Mouse (Mus musculus): ENCODE measurements at regions not wholly inside any gene's neighbourhood (a gene's known extent, or its start where the extent isn't known, plus 50 kb on each side); places are given as distances from the start of the nearest gene placed in this dataset.

DNA sequence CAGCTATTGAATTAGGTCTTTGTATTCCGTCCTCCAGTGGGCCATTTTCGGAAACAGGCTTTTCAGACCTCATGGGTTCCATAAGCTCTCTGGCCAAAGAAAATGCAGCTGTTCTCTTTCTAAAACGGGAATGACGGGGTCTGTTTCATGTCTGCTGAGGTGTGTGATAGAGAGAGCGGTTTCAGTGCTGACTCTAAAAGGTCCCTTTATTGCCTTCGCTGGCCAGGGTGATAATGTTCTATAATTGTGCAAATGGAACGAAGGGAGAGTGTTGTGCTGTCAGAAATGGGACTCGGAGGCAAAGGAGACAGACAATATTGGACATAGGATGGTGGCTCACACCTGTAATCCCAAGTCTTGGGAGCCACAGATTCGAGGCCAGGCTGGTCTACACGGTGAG lies 53.5 kb upstream of the Osbpl8 start:
- no peak for TF ChIP-seq CTCF (IDR thresholded peaks at IDR 0.05; ENCODE audit: low read depth)
- DNase-seq: no peak

DNA sequence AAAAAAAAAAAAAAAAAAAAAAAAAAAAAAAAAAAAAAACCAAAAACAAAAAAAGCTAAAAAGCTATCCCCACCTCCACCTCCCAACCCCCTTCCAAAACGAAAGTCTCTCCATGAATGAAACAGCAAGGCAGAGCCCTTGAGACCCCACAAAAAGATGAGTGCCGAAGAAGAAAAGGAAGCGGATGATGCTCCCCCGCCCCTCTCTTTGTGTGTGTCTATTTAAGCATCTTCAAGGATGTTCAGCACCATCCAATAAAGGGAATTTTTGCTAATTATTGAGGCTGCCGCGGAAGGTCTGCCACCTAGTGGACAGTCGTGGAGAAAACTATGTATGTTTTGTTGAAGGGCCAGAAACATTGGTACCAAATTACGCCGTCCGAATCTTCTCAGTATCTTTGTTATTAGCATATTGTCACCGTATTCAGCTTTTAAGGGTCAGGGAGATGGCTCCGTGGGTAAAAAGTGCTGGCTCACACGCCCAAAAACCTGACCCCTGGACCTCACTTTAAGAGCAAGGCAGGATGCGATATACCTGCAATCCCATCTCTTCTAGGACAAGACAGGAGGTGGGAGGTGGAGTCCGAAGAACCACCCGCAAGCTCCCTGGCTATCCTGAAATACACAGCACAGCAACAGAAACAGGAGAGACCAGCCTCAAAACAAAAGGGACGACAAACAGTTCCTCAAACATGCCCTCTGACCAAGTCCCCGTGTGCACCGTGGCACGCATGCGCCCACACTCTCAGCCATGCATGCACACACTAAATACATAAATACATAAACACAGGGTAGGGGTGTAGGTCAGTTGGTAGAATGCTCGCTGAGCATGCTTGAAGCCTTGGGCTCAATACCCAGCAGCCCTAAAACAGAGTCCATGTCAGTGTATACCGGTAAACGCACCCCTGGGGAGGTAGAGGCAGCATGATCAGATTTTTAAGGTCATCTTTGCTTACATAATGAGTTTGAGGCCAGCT lies 55.6 kb upstream of the Osbpl8 start:
- peak overlapping the region; percentile 5; the same call in 1 of the 2 replicates for H3K4me2 ChIP-seq
- DNase-seq (peak; percentile 89), ATAC-seq (ENCODE audit: insufficient read depth) (peak; percentile 38; the same call in 1 of the 2 replicates)
- 42% methylated on average over 24 of the region's 24 CpGs for WGBS
- H3K27ac ChIP-seq (ENCODE audit: low read depth): no peak overlapping the region
- no peaks in the 10 kb centered on the region for H3K36me3 ChIP-seq (ENCODE audit: insufficient read depth)
- TF ChIP-seq CTCF (IDR thresholded peaks at IDR 0.05; ENCODE audit: low read depth): peak; percentile 78
- H3K9me3 ChIP-seq (ENCODE audit: low read depth, low read length): no peaks in the 10 kb centered on the region
- H3K9ac ChIP-seq: no peak overlapping the region
- no peak overlapping the region for H3K4me3 ChIP-seq (ENCODE audit: low read depth, low read length)
- H3K27me3 ChIP-seq (ENCODE audit: insufficient read depth, low read length): no peaks in the 10 kb centered on the region
- H3K4me1 ChIP-seq (ENCODE audit: insufficient read depth): no peaks in the 10 kb centered on the region

More for the DNA sequence above, 53.5 kb upstream of the Osbpl8 start:
- H3K36me3 ChIP-seq (ENCODE audit: insufficient read depth): no peaks in the 10 kb centered on the region
- H3K4me2 ChIP-seq: no peak overlapping the region
- H3K27me3 ChIP-seq (ENCODE audit: insufficient read depth, low read length): no peaks in the 10 kb centered on the region
- H3K4me1 ChIP-seq (ENCODE audit: insufficient read depth): no peaks in the 10 kb centered on the region
- H3K27ac ChIP-seq (ENCODE audit: low read depth): no peak overlapping the region
- no peak overlapping the region for H3K9ac ChIP-seq
- no peaks in the 10 kb centered on the region for H3K9me3 ChIP-seq (ENCODE audit: low read depth, low read length)
- no peak overlapping the region for H3K4me3 ChIP-seq (ENCODE audit: low read depth, low read length)
- ATAC-seq (ENCODE audit: insufficient read depth): no peak
- WGBS: 70% methylated on average over 10 of the region's 10 CpGs

DNA sequence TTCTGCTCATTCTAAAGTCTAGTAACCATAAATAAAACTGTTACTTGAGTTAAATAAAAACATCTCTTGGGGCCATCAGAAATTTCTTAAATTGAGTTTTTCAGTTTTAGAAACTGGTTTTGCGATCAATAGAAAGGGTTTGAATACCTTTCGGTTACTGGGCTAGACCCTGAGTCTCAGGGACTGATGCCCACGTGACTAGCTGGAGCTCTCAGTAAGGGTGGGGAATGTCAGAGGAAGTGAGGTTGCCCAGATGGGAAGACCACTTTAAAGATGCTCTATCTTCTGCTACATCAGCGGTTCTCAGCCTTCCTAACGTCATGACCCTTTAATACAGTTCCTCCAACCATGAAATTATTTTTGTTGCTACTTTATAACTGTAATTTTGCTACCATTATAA lies 56.7 kb upstream of the Osbpl8 start:
- Histone ChIP-seq H3K4me2 (no peak overlapping the region), H3K4me1 (ENCODE audit: insufficient read depth) (no peaks in the 10 kb centered on the region), H3K9ac (no peak overlapping the region), H3K9me3 (ENCODE audit: low read depth, low read length) (no peaks in the 10 kb centered on the region), H3K27me3 (ENCODE audit: insufficient read depth, low read length) (no peaks in the 10 kb centered on the region), H3K27ac (ENCODE audit: low read depth) (no peak overlapping the region), H3K4me3 (ENCODE audit: low read depth, low read length) (no peak overlapping the region), H3K36me3 (ENCODE audit: insufficient read depth) (no peaks in the 10 kb centered on the region)
- TF ChIP-seq CTCF (IDR thresholded peaks at IDR 0.05; ENCODE audit: low read depth): no peak
- WGBS: 81% methylated on average over 5 of the region's 5 CpGs
- DNase-seq (no peak), ATAC-seq (ENCODE audit: insufficient read depth) (no peak)

DNA sequence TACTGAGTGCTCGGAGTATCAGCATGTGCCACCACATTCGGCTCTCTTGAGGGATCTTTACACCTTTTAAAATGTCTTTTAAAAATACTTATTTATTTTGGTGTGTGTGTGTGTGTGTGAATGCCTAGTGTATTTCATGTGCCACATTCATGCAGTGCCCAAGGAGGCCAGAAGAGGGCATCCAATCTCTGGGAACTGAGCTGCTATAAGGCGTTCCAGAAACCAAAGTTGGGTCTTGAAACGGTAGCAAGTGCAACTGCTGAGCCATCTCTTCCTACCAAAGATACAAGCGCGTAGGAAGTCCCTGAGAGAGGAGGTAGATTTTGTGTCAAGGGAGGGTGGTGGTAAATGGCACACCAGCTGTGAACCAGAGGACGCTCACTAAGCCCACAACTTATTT lies 57.2 kb upstream of the Osbpl8 start:
- 68% methylated on average over 7 of the region's 7 CpGs for WGBS
- Histone ChIP-seq H3K9me3 (ENCODE audit: low read depth, low read length) (no peaks in the 10 kb centered on the region), H3K4me1 (ENCODE audit: insufficient read depth) (no peaks in the 10 kb centered on the region), H3K9ac (no peak overlapping the region), H3K27me3 (ENCODE audit: insufficient read depth, low read length) (no peaks in the 10 kb centered on the region), H3K4me3 (ENCODE audit: low read depth, low read length) (no peak overlapping the region), H3K4me2 (no peak overlapping the region), H3K27ac (ENCODE audit: low read depth) (no peak overlapping the region), H3K36me3 (ENCODE audit: insufficient read depth) (no peaks in the 10 kb centered on the region)
- TF ChIP-seq CTCF (IDR thresholded peaks at IDR 0.05; ENCODE audit: low read depth): peak; percentile 66
- ATAC-seq (ENCODE audit: insufficient read depth) (no peak), DNase-seq (peak; percentile 67)

DNA sequence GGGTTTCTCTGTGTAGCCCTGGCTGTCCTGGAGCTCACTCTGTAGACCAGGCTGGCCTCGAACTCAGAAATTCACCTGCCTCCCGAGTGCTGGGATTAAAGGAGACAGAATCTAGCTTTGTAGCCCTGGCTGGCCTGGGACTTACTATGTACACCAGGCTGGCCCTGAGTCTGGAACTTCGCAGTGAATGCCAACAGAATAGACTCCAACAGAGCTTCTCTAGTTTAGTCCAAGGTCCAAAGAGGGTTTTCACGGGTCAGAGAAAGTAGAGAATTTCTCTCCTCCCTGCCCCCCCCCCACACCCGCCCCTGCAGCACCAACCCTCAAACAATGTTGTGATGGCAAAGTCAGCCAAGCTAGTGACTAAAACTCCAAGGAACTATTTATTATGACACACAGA lies 58.1 kb upstream of the Osbpl8 start:
- H3K27ac ChIP-seq (ENCODE audit: low read depth): no peak overlapping the region
- H3K4me2 ChIP-seq: no peak overlapping the region
- ATAC-seq (ENCODE audit: insufficient read depth) (no peak), DNase-seq (no peak)
- H3K36me3 ChIP-seq (ENCODE audit: insufficient read depth): no peaks in the 10 kb centered on the region
- no peak overlapping the region for H3K9ac ChIP-seq
- TF ChIP-seq CTCF (IDR thresholded peaks at IDR 0.05; ENCODE audit: low read depth): no peak
- no peaks in the 10 kb centered on the region for H3K27me3 ChIP-seq (ENCODE audit: insufficient read depth, low read length)
- no peak overlapping the region for H3K4me3 ChIP-seq (ENCODE audit: low read depth, low read length)
- H3K4me1 ChIP-seq (ENCODE audit: insufficient read depth): no peaks in the 10 kb centered on the region
- WGBS: 76% methylated on average over 5 of the region's 5 CpGs
- H3K9me3 ChIP-seq (ENCODE audit: low read depth, low read length): no peaks in the 10 kb centered on the region

DNA sequence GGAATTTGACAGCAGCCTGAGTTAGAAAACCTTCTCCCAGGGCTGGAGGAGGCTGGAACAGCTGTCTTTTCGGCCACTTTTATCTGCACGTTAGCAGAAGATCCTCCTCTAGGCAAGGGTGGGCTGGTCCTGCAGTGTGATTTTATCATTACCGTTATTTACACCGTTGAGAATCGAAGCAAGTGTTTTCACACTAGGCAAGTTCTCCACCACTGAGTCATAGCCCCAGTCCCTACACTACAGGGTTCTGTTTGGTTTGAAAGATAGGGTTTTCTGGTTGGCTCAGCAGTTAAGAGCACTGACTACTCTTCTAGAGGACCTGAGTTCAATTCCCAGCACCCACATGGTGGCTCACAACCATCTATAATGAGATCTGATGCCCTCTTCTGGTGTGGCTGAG lies 58.9 kb upstream of the Osbpl8 start:
- 79% methylated on average over 5 of the region's 5 CpGs for WGBS
- no peaks in the 10 kb centered on the region for H3K36me3 ChIP-seq (ENCODE audit: insufficient read depth)
- DNase-seq (no peak), ATAC-seq (ENCODE audit: insufficient read depth) (no peak)
- no peak overlapping the region for H3K27ac ChIP-seq (ENCODE audit: low read depth)
- no peak for TF ChIP-seq CTCF (IDR thresholded peaks at IDR 0.05; ENCODE audit: low read depth)
- no peak overlapping the region for H3K4me3 ChIP-seq (ENCODE audit: low read depth, low read length)
- H3K4me1 ChIP-seq (ENCODE audit: insufficient read depth): no peaks in the 10 kb centered on the region
- no peak overlapping the region for H3K4me2 ChIP-seq
- H3K9me3 ChIP-seq (ENCODE audit: low read depth, low read length): no peaks in the 10 kb centered on the region
- no peaks in the 10 kb centered on the region for H3K27me3 ChIP-seq (ENCODE audit: insufficient read depth, low read length)
- no peak overlapping the region for H3K9ac ChIP-seq

DNA sequence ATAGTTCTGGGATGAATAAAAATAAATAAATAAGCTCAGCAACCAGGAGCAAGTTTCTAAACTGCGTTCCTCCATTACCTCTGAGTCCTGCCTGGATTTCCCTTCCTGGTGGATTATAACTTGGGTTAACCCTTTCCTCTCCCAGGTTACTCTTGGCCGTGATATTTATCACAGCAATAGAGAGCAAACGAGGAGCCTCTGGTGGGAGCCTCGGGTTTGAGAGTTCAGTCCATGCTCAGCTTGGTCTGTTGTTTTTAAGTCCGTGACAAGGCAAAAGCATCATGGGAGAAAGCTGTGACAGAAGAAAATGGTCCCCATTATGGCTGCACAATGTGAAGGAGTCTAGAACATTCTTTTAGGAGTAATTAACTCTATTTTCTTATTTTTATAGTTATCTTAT lies 61.0 kb upstream of the Osbpl8 start:
- no peak for TF ChIP-seq CTCF (IDR thresholded peaks at IDR 0.05; ENCODE audit: low read depth)
- Histone ChIP-seq H3K4me1 (ENCODE audit: insufficient read depth) (no peaks in the 10 kb centered on the region), H3K4me3 (ENCODE audit: low read depth, low read length) (no peak overlapping the region), H3K9ac (no peak overlapping the region), H3K27me3 (ENCODE audit: insufficient read depth, low read length) (no peaks in the 10 kb centered on the region), H3K9me3 (ENCODE audit: low read depth, low read length) (no peaks in the 10 kb centered on the region), H3K4me2 (no peak overlapping the region), H3K36me3 (ENCODE audit: insufficient read depth) (no peaks in the 10 kb centered on the region), H3K27ac (ENCODE audit: low read depth) (no peak overlapping the region)
- no peak for DNase-seq
- WGBS: 66% methylated on average over 5 of the region's 5 CpGs
- no peak for ATAC-seq (ENCODE audit: insufficient read depth)
